Mouse (Mus musculus): ENCODE measurements around the gene Slc35f4.

Gene Slc35f4

GRCm38 (mm10) chr14:49348897-49349250 lies 177.0 kb downstream of the Slc35f4 start:
- peak; percentile 82 for DNase-seq (ENCODE audit: low read depth, low spot score)

GRCm38 (mm10) chr14:49348164-49348896 lies 177.5 kb downstream of the Slc35f4 start:
- DNase-seq (ENCODE audit: low read depth, low spot score), result peak; percentile 16

- no peak for DNase-seq (ENCODE audit: low read depth, low spot score)
These were observed 180.0 kb downstream of the Slc35f4 start for GRCm38 (mm10) chr14:49345835-49346234.

GRCm38 (mm10) chr14:49337011-49337410 lies 188.8 kb downstream of the Slc35f4 start:
- DNase-seq (ENCODE audit: low read depth, low spot score), result no peak

- no peak for DNase-seq (ENCODE audit: low read depth, low spot score)
These were observed 192.0 kb downstream of the Slc35f4 start for GRCm38 (mm10) chr14:49333841-49334240.

GRCm38 (mm10) chr14:49316493-49316894 lies 209.4 kb downstream of the Slc35f4 start:
- no peak for DNase-seq (ENCODE audit: low read depth, low spot score)

- no peak for DNase-seq (ENCODE audit: low read depth, low spot score)
These were observed 211.9 kb downstream of the Slc35f4 start for GRCm38 (mm10) chr14:49313981-49314380.

- peak; percentile 12 for DNase-seq (ENCODE audit: low read depth, low spot score)
These were observed 212.5 kb downstream of the Slc35f4 start for GRCm38 (mm10) chr14:49313376-49313775.

- DNase-seq (ENCODE audit: low read depth, low spot score), result no peak
These were observed 214.3 kb downstream of the Slc35f4 start for GRCm38 (mm10) chr14:49311548-49311947.

GRCm38 (mm10) chr14:49311091-49311492 lies 214.8 kb downstream of the Slc35f4 start:
- DNase-seq (ENCODE audit: low read depth, low spot score), result no peak

GRCm38 (mm10) chr14:49309670-49310069 lies 216.2 kb downstream of the Slc35f4 start:
- no peak for DNase-seq (ENCODE audit: low read depth, low spot score)

GRCm38 (mm10) chr14:49308591-49308990 lies 217.3 kb downstream of the Slc35f4 start:
- DNase-seq (ENCODE audit: low read depth, low spot score), result no peak

- DNase-seq (ENCODE audit: low read depth, low spot score), result no peak
These were observed 218.0 kb downstream of the Slc35f4 start for GRCm38 (mm10) chr14:49307842-49308241.

GRCm38 (mm10) chr14:49305534-49306409 lies 220.1 kb downstream of the Slc35f4 start:
- DNase-seq (ENCODE audit: low read depth, low spot score), result no peak

- no peak for DNase-seq (ENCODE audit: low read depth, low spot score)
These were observed 223.5 kb downstream of the Slc35f4 start for GRCm38 (mm10) chr14:49302271-49302857.

- peak; percentile 80 for DNase-seq (ENCODE audit: low read depth, low spot score)
These were observed 224.7 kb downstream of the Slc35f4 start for GRCm38 (mm10) chr14:49300981-49301619.

GRCm38 (mm10) chr14:49300326-49300725 lies 225.5 kb downstream of the Slc35f4 start:
- DNase-seq (ENCODE audit: low read depth, low spot score), result no peak

- no peak for DNase-seq (ENCODE audit: low read depth, low spot score)
These were observed 231.9 kb downstream of the Slc35f4 start for GRCm38 (mm10) chr14:49293802-49294449.

- no peak for DNase-seq (ENCODE audit: low read depth, low spot score)
These were observed 235.7 kb downstream of the Slc35f4 start for GRCm38 (mm10) chr14:49290029-49290745.

GRCm38 (mm10) chr14:49283784-49284655 lies 241.8 kb downstream of the Slc35f4 start:
- peak; percentile 27 for DNase-seq (ENCODE audit: low read depth, low spot score)

Measured in R1 (cell line).